Mouse (Mus musculus): ENCODE data around the gene Mcf2l.

Gene Mcf2l

GRCm38 (mm10) chr8:12873357-12874046 lies at the start of gene Mcf2l:
Gene Mcf2l, plus strand, starts transcription at chr8:12873806.
- no peak for DNase-seq (ENCODE audit: extremely low read depth, low read depth, low spot score)

- no peak for DNase-seq (ENCODE audit: extremely low read depth, low read depth, low spot score)
Observed at GRCm38 (mm10) chr8:12824562-12824961, 49.0 kb upstream of the Mcf2l start.

- DNase-seq (ENCODE audit: extremely low read depth, low read depth, low spot score), result no peak
Observed at GRCm38 (mm10) chr8:12825236-12825635, 48.4 kb upstream of the Mcf2l start.

DNA sequence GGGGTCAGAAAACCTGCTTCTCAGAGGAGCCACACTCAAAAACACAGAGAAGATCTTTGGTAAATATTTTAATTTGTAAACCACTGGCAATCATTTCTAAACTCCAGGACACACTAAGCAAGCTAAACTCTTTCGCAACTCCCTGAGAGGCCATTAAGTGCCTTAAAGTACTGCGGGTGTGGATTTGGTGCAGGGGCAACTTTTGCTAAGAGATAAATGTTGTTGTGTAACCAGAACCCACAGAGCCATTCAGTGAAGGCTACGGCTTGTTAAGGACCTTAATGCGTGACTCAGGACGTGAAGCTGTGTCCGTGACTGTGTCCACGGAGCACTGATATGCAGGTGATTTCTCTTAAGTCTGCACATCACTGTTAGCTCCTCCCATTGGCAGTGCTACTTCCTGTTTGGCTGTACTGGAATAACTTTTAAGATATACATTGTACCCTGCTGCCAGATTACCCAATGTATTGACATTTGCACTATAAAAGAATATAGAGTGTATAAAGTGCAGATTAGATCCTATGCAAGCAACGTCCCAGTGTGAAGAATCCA lies 47.8 kb upstream of the Mcf2l start:
- DNase-seq (ENCODE audit: extremely low read depth, low read depth, low spot score), result peak; percentile 31

GRCm38 (mm10) chr8:12827124-12827523 lies 46.5 kb upstream of the Mcf2l start:
- no peak for DNase-seq (ENCODE audit: extremely low read depth, low read depth, low spot score)

- DNase-seq (ENCODE audit: extremely low read depth, low read depth, low spot score), result no peak
Observed at GRCm38 (mm10) chr8:12828298-12828697, 45.3 kb upstream of the Mcf2l start.

DNA sequence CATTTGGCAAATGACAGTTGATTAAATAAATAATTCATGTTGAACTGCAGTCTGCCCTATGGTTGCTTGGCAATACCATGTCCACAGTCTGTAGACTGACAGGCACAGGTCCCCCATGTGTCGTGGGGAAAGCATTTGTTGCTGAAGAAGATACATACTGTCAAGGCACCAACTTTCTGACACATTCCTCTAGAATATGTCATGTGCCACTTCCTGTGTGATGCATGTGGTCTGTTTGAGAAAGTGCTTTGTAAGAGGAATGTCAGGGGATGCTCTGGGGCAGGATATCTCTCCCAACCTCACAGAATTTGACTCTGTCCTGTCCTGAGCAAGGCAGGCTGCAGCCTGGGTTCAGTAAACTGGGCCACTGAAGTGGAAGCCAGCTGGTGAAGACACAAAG lies 44.2 kb upstream of the Mcf2l start:
- DNase-seq (ENCODE audit: extremely low read depth, low read depth, low spot score), result no peak

DNA sequence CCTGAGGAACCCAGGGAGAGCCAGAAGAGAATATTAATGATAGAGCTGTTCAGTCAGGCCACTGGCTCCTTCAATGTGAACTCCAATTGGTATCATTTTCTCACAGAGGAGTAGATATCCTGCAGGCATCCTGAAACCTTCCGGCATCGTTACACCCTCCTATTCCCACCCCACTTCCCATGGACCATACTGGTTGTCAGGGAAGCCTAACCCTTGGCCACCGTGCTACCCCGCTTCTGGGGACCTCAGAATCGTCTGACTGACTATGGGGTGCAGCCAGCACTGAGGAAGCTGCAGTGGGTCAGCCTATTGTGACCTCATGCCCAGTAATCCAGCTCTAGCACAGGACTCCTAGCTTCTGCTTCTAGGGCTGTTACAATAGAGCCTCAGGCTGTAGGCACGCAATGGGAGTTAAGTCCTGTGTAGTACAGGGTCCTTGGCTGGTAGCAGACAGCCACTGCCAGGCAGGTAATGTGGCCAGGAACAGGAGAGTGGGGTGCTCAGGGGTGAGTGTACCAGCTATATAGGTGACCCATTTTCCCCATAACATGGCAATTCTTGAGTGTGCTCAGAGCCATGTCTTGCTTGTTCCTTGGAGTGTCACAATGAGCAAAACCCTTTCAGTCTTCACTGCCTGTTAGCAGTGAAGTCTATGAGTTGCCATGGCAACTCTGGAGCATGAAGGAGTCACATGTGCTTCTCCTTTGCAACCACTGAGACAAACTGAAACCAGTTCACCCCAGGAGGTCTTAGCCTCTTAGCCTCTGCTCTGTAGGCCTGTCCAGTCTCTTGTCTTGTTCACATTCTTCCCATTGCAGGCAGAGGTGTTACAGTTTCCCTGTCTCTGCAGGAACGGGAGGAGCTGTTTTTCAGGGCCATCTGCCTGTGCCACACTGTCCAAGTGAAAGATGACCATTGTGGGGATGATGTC lies 41.7 kb upstream of the Mcf2l start:
- DNase-seq (ENCODE audit: extremely low read depth, low read depth, low spot score), result no peak

GRCm38 (mm10) chr8:12833616-12834015 lies 40.0 kb upstream of the Mcf2l start:
- DNase-seq (ENCODE audit: extremely low read depth, low read depth, low spot score), result no peak

DNA sequence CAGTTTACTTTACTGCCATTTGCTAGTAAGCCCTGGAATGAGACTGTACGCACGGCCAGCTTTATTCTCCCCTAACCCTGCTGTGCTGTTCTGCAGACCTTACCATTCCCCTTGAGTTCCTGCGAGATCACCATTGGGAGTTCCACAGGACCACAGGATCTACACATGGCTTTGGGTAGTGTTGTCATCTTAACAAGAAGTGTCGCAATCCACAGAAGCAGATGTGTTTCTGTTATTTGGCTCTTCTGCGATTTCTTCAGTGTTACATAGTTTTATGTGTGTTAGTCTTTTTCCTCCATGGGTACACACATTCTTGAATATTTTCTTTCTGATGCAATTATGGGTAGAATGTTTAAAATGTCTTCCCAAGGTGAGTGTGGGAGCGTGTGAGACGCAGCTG lies 32.8 kb upstream of the Mcf2l start:
- DNase-seq (ENCODE audit: extremely low read depth, low read depth, low spot score), result no peak

GRCm38 (mm10) chr8:12842342-12842995 lies 31.1 kb upstream of the Mcf2l start:
- DNase-seq (ENCODE audit: extremely low read depth, low read depth, low spot score), result no peak

DNA sequence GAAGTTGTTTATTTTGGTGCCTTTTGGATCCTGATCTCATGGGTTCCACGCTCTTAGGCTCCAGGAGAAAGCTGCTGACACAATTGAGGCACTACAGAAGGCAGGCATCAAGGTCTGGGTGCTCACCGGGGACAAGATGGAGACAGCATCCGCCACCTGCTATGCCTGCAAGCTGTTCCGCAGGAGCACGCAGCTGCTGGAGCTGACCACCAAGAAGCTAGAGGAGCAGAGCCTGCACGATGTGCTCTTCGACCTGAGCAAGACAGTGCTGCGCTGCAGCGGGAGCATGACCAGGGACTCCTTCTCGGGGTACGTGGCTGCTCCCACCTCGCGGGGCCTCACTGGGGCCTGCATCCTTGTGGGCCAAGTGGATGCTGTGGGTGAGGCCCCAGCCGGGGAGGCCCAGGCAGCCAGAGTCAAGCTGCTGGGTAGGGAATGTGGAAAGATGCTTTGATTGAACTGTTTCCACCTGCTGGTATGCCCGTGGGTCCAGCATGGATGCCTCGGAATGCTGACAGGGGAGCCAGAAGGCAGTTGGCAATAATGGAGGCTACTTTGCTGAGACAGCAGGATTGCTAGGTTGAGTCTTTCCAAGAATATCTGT lies 29.2 kb upstream of the Mcf2l start:
- no peak for DNase-seq (ENCODE audit: extremely low read depth, low read depth, low spot score)

GRCm38 (mm10) chr8:12846447-12846846 lies 27.2 kb upstream of the Mcf2l start:
- no peak for DNase-seq (ENCODE audit: extremely low read depth, low read depth, low spot score)

- no peak for DNase-seq (ENCODE audit: extremely low read depth, low read depth, low spot score)
Observed at GRCm38 (mm10) chr8:12851241-12851640, 22.4 kb upstream of the Mcf2l start.

DNA sequence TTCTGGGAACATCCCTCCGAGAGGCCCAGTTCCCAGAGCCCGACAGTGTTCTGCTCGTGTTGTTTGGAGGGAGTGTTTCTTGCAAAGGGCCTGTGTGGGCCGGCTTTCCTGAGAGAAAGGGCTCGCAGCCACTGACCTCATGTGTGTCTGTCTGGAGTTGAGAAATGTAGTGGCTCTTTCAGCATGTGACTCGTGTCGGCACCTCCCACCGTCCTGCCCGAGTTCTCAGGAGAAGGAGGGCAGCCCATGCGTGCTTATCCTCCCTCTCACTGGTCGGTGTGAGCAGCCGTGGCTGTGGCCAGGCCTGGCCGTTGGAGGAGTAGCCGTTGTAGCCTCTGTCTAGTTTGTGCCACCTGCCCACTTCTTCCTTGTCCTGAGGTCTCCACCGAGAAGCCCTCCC lies 17.6 kb upstream of the Mcf2l start:
- no peak for DNase-seq (ENCODE audit: extremely low read depth, low read depth, low spot score)

GRCm38 (mm10) chr8:12863061-12863460 lies 10.5 kb upstream of the Mcf2l start:
- no peak for DNase-seq (ENCODE audit: extremely low read depth, low read depth, low spot score)

DNA sequence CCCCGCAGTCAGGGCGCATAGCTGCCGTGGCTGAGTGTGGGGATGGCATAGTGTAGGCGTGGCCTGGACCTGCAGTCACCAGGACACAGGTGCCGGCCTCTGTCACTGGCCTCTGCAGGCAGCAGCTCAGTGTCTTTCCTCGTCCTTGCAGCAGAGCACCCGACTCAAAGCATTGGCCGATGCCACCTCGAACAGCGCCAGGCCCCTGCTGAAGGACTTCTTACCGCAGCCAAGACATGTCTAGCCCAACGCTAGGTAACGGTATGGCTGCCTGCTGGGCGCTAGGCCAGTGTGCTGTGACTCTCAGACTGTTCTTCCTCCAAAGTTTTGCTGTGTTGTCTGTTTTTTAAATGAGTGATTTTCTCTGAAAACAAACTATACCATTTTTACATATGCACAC lies 10.0 kb upstream of the Mcf2l start:
- DNase-seq (ENCODE audit: extremely low read depth, low read depth, low spot score), result no peak

DNA sequence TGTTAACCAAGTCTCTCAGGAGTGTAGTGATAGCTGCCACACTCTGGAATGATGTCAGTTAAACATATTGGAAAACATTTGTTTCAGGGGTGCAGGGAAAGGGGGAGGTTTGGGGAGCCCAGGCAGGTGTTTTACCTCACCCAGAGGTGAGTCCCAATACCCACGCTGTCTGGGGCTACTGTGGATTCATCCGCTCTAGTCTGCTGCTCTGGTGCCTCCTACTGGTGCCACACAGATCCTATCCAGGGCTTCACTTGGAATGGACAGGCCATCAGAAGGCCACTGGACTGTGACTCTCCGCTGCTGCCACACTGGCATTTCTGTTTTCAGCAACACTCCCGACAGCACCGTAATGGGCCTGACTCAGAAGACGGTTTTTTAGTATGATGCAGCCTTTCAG lies 7.8 kb upstream of the Mcf2l start:
- no peak for DNase-seq (ENCODE audit: extremely low read depth, low read depth, low spot score)

- no peak for DNase-seq (ENCODE audit: extremely low read depth, low read depth, low spot score)
Observed at GRCm38 (mm10) chr8:12869661-12870060, 3.9 kb upstream of the Mcf2l start.

DNA sequence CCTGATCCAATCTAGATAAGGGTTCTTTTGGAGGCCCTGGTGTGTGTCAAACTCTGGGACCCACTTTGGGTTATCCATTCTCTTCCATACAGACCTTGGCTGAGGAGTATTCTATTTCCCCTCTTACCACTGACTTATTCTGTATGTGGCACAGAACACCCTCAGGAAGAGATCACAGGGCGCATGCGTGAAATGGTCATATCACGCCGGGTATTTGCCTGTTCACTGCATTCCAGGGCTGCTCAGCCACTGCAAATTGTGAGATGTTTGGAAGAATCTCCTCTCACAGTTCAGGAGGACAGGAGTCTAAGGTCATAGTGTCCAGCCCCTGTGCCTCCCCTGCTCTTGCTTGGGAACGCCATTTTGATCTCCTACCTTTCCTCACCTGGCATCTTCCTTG lies 3.0 kb upstream of the Mcf2l start:
- no peak for DNase-seq (ENCODE audit: extremely low read depth, low read depth, low spot score)

GRCm38 (mm10) chr8:12871461-12871860 lies 2.1 kb upstream of the Mcf2l start:
- DNase-seq (ENCODE audit: extremely low read depth, low read depth, low spot score), result no peak

Data from fat pad, adult 2 months (tissue).